Mouse (Mus musculus) naive thymus-derived CD4-positive, alpha-beta T cell, adult 2 months (primary cell): ENCODE data around the gene Tnfrsf23.
"Not testable (repeated sequence)": the region's sequence is repeated elsewhere in the genome, so short reads cannot be mapped to it uniquely, and the experiment has no call there.

Experiments used
- DNase-seq: peaks from one replicate; pipeline ENCODE4 v3.0.0-alpha.2; 2011; ENCODE audit warnings: low read depth

Tnfrsf23 gene

DNA sequence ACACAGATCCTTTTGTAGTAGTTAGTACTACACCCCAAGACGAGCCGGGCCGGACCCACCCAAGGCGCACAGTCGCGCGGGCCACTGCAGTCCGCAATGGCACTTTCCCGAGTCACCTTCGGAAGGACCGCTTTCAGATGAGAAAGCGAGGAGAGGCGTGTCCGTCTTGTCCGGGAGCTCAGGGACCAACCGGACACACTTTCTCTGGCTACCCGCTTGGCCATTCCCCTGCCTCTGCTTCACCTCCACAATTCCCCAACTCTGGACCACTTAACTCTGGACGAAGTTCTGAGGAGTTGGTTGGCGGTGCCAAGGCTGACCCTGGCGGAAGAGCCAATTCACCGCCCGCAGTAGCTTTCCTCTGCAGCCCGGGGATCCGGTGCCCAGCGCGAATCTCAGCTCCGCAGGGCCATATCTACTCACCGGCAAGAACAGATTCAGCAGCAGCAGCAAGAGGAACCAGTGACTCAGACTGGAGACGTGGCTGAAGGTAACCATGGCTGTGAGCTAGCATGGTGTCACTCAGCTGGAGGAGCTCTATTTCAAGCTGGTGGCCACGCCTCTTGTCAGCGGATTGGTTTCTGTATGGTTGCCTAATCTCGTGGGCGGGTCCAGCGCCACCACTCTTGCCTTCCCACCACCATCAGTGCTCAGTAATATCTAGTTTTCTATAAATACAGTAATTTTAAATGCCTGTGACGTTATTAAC lies at the start of gene Tnfrsf23:
TSS of gene Tnfrsf23 (minus strand) at position 514 of the 709 bp plus-strand sequence.
- DNase-seq = peak; percentile 86

- no peak for DNase-seq
These were observed 48.1 kb upstream of the Tnfrsf23 start for GRCm38 (mm10) chr7:143733746-143734145.

DNA sequence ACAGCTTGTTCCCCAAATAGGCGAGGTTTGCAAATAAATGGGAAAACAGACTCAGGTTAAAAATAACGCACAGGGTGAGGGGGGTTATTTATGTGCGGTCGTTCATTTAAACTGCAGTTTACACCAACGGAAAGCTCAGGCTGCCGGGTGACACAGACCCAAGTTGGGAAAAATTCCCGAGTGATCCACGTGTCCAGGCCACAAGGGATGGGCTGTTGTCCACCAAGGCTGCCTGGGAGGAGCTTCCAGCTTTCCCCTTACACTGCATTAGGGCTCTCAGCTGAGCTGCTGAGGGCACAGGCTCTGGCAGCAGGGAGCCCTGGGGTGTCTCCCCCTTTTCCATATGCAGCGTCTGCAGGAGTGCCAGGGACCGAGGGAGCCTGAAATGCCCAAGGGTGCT lies 44.2 kb upstream of the Tnfrsf23 start:
- no peak for DNase-seq

- no peak for DNase-seq
These were observed 40.7 kb upstream of the Tnfrsf23 start for GRCm38 (mm10) chr7:143726396-143726795.

DNA sequence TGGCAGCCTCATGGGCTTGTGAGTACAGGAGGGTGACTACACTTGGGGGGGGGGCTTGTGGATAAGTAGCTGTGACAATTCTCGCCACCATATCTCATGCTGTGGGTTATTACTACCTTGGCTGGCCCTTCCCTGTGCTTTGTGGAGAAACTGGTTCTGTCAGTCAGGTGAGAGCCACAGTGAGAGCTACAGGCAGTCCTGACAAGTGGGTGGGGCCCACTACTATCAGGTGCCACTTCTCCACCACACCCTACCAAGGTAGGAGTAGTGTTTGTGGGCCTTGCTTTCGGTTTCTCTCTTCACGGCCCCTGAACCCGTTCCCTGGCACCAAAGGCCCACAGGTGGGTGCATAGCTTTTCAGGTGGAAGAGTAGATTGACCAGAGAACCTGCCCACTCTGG lies 38.2 kb upstream of the Tnfrsf23 start:
- no peak for DNase-seq

DNA sequence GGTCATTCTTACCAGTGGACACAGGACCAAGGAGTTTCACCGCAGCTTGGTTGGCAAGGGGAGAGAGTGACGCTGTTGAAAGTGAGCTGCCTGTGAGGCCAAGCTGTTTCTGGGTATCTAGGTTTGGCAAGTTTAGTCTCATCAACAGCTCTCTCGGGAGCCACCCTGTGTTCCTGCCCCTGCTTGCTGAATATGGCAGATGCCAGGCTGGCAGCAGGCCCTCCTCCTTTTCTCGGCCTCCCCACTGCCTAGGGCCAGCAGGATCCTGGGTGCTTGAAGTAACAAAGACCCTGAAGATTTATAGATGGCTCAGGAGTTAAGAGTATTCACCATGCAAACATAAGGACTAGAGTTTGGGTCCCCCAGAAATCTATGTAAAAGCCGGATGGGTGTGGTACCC lies 37.0 kb upstream of the Tnfrsf23 start:
- no peak for DNase-seq

DNA sequence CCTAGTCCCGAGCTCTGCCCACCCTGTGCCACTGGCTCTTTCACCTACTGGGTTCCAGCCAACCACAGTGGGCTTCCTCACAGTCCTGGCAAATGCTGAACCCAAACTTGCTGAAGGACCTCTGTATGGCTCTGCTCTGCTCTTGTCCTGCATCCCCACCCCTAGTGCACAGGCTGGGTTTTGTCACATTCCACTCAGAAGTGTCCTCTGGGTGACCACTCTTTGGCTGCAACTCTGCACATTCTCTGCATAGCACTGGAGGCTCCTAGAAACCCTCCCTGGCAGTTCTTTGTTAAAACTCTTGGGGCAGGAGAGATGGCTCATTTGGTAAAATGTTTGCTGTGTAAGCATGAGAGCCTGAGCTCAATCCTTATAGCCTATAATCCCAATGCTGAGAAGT lies 32.1 kb upstream of the Tnfrsf23 start:
- DNase-seq = no peak

- DNase-seq = peak; percentile 49
These were observed 27.7 kb upstream of the Tnfrsf23 start for GRCm38 (mm10) chr7:143713421-143713820.

GRCm38 (mm10) chr7:143712771-143713348 lies 27.2 kb upstream of the Tnfrsf23 start:
- peak; percentile 69 for DNase-seq

GRCm38 (mm10) chr7:143712023-143712422 lies 26.4 kb upstream of the Tnfrsf23 start:
- no peak for DNase-seq

DNA sequence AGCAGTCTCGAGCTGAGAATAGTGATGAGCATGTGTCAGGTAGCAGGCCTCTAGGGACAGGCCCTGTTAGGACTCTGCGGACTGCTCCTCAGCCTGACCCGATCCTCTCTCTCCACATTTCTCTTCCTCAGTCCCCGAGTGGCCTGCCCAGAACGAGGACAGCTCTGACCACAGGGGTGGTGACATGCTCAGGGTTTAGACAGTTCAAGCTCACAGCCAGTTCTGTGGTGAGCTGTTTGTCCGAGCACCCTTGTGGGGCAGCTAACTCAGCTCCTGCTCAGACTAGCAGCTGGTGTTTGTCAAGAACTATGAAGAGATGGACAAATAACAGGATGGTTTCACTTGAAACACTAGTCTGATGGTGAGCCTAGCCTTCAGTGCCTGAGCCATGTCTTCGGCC lies 25.7 kb upstream of the Tnfrsf23 start:
- DNase-seq = no peak

- no peak for DNase-seq
These were observed 23.7 kb upstream of the Tnfrsf23 start for GRCm38 (mm10) chr7:143709395-143709794.

DNA sequence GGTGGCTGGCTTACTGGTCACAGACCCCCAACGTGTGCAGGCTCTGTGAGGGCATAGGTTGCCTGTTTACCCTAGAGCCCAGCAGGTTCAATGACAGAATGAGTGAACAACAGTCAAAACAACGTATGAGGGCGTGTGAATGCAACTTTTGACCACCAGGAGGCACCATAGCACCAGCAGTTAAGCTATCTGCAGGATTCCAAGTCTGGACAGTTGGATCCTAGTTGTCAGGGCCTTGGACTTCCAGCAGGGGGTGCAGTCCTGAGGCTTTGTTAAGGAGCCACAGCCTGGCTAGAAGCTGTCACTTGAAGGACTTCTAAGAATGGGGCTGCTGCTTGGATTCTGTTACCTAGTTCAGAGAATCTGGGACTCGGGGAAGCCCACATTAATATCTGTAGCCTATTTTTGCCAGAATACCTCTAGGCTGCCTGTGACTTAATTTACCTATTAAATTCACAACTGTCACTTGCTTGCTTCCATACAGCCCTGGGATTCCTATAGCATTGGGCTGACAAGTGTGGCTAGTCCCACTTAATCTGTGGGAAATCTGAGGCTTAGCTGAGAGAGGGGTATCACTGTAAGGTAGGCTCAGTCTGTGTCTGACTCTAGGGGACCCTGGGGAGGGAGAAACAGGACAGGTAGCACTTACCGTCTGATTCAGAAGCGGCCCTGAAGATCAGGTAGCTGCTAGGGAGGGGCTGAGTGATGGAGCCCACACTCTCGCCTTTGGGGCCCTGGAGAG lies 21.2 kb upstream of the Tnfrsf23 start:
- DNase-seq = peak; percentile 94

DNA sequence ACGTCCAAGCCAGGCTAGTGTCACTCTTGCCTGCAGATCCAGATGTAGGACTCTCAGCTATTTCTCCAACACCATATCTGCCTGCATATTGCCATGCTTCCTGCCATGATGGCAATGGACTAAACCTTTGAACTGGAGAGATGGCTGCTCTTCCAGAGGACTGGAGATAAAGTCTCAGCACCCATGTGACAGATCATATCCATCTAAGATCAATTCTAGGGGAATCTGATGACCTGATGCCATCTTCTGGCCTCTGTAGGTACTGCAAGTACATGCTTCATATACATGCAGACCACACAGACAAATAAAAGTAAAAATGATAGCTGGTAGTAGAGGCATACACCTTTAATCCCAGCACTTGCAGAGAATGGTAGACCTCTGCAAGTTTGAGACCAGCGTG lies 10.5 kb upstream of the Tnfrsf23 start:
- DNase-seq = peak; percentile 83

DNA sequence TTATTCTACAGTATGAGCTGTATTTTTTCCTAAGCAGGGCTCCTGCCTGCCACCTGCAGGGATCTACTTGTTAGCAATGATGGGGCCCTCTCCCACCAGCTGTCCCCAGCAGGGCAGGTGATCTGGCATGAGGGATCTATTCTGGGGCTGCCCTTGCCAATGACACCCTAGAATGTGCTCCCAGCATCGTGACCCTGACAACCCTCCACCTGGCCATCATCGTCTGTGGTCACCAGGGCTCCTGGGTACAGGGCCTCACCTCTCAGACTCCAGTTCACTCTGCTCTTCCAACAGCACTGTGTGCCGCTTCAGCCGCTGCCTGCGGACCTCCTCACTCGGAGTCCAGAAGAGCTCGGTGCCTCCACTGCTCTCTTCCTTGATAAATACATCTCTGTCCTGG lies 8.9 kb upstream of the Tnfrsf23 start:
- no peak for DNase-seq

GRCm38 (mm10) chr7:143692746-143693510 lies 7.3 kb upstream of the Tnfrsf23 start:
- DNase-seq = no peak

- no peak for DNase-seq
These were observed 6.2 kb upstream of the Tnfrsf23 start for GRCm38 (mm10) chr7:143691909-143692308.

DNA sequence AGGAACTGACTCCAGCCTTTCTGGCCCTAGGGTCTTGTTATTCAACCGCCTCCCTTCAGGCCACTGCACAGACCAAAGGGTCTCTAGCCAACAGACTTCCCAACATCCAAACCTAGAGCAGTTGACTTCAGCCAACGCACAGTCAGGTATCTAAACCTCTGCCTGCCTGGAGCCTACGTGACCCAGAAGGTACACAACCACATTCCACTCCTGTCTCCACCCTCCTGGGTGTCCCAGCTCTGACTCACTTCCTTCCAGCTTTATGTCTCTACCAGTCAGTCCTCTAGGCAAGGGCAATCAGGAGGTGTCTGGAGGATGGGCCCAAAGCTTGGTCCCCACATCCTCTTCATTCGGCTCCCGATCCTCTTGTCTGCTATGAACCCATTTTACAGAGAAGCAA lies 5.5 kb upstream of the Tnfrsf23 start:
- DNase-seq = no peak

DNA sequence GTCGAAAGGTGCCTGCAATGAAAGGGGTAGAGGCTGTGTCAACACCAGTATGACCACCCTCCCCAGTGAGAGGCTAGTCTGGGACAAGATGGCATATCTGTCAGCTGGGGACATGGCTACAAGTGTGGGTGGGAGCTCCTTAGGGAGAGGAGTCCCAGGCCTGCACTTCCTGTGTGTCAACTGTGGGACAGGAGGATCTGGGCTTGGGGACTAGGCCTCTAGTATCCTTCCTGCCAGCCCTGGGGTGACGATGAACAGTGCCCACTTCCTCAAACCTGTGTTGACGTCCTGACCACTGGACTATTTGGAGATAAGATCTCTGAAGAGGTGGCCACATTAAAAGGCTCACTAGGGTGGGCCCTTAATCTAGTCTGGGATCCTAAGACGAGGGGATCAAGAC lies 4.3 kb upstream of the Tnfrsf23 start:
- no peak for DNase-seq

DNA sequence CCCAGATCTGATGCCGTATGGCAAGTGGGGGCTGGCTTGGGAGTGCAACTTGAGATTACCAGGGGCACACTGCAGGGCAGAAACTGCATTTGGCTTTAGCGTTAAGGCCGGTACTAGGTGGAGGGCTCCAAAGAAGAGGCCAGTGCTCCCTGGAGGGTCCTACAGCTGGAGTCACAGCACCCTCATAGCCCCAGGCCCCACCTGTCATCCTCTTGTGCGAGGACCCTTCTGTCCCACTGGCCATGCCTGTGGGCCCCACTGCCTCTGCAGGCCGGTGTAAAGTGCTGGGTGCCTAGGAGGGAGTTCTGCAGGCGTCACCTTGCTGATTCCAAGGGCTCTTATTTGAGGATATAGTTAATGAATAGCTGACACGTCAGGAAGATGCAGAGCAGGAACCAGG lies 3.8 kb upstream of the Tnfrsf23 start:
- no peak for DNase-seq

DNA sequence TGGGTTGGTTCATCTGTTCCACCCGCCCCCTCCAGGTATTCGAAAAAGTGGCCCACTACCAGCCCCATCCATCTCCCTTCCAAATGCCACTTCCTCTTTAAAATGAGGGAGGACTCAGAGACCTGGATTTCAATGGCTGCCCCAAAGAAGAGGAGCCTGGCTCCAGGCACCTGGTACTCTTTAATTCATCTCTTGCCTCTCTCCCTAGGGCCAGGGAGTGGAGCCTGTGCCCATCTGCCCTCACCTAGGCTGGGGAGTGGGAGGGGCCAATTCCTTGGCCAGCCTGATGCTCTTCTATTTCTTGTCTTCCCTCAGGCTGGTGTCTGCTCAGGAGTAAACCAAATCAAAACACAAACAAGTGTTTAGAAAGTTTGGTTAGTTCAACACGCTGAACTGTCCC lies 1.0 kb upstream of the Tnfrsf23 start:
- DNase-seq = not testable (repeated sequence)

GRCm38 (mm10) chr7:143686191-143686590 lies 519 bp upstream of the Tnfrsf23 start:
- DNase-seq = not testable (repeated sequence)
